Mouse (Mus musculus) bone marrow, adult 2 months (tissue): ENCODE results near the gene Hnrnpa0. TPM values are rescaled to one million over a fixed set of nuclear protein-coding genes. Genes with fewer than 3 reads are reported as not detected.
"Not testable (repeated sequence)": the region's sequence is repeated elsewhere in the genome, so short reads cannot be mapped to it uniquely, and the experiment has no call there.

ENCODE experiments used
- H3K27ac ChIP-seq: fragments of 200-500 bp; 2 replicates; pipeline ENCODE4 v1.5.1; 2012; ENCODE audit warnings: low read depth, mild to moderate bottlenecking, control low read depth, inconsistent platforms, low read length; ENCODE audit not compliant: control insufficient read depth, poor library complexity, insufficient read depth
- H3K4me1 ChIP-seq: fragments of 200-500 bp; 2 replicates; pipeline ENCODE4 v1.6.1; 2011; ENCODE audit warnings: low read length; ENCODE audit not compliant: control insufficient read depth, insufficient read depth
- H3K4me3 ChIP-seq: fragments of 200-500 bp; replicated peaks from 2 replicates; pipeline ENCODE3; 2011; ENCODE audit warnings: mild to moderate bottlenecking, low read depth, low read length, control low read depth; ENCODE audit not compliant: control insufficient read depth
- CTCF ChIP-seq: fragments of 200-500 bp; IDR thresholded peaks from 2 replicates; pipeline ENCODE4 v1.5.1; 2011; ENCODE audit warnings: low read length, control low read depth; ENCODE audit not compliant: control insufficient read depth, insufficient read depth
- POLR2A ChIP-seq: fragments of 200-500 bp; IDR thresholded peaks from 2 replicates; pipeline ENCODE4 v1.6.1; 2011; ENCODE audit warnings: low read depth, mild to moderate bottlenecking, control low read depth, low read length, borderline replicate concordance; ENCODE audit not compliant: control insufficient read depth
- WGBS: fragments of 180-500 bp; shearing (Covaris S2); methylation state at CpG from one replicate; pipeline ENCODE4 v1.1.7; 2018; 5-methylcytosine and 5-hydroxymethylcytosine counted together
- polyA plus RNA-seq: library from polyadenylated mRNA; stranded (reverse); fragments of >200 nt; gene quantifications from 2 replicates; pipeline ENCODE4 v1.2.4, GENCODE M21; 2011; ENCODE audit warnings: low replicate concordance; ENCODE audit not compliant: missing spikeins, insufficient read depth, insufficient read length

The Hnrnpa0 gene
- polyA plus RNA-seq, 1 experiment, result 58.4 TPM

GRCm38 (mm10) chr13:58157036-58157435 is 28.7 kb upstream of the Hnrnpa0 start:
- WGBS, result 15% methylated on average over 8 of the region's 8 CpGs
- no peak for TF ChIP-seq POLR2A
- TF ChIP-seq CTCF, result no peak
- H3K27ac ChIP-seq, result no peak overlapping the region
- H3K4me1 ChIP-seq, result no peaks in the 10 kb centered on the region
- peak overlapping the region; percentile 76 for H3K4me3 ChIP-seq

DNA sequence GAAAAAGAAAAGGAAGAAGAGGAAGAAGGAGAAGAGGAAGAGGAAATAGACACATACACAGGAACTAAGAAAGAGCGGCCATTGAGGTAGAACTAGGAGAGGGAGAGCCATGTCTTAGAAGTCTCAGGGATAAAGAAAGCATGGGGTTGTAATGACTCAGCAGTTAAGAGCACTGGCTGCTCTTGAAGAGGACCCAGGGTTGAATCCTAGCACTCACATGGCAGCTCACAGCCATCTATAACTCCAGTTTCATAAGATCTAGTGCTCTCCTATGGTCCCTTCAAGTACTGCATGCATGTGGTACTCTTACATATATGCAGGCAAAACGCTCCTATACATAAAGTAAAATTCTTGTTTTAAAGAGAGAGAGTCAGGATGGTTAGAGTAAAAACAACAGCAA is 27.7 kb upstream of the Hnrnpa0 start:
- H3K4me3 ChIP-seq, result no peak overlapping the region
- WGBS, result 66% methylated on average over 2 of the region's 2 CpGs
- H3K4me1 ChIP-seq, result no peaks in the 10 kb centered on the region
- TF ChIP-seq POLR2A (no peak), CTCF (no peak)
- H3K27ac ChIP-seq, result no peak overlapping the region

DNA sequence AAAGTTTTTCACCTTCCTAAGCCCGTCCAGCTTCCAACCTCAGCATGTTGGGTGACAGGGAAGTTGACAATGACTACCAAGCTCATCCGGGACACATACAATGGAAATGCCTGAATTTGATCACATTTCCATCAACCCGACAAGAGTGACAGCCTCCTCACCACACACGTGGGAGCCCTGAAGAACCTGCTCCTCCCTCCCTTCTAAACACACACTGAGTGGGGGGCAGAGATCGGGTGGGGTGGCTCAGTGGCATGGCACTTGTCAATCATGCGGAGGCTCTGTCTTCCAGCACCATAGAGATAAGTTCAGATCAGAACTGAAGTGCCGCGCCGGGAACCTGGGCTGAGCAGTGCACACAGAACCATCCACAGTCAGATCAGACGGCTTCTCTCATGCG is 22.1 kb upstream of the Hnrnpa0 start:
- 76% methylated on average over 11 of the region's 11 CpGs for WGBS
- H3K4me3 ChIP-seq, result no peak overlapping the region
- no peak overlapping the region for H3K27ac ChIP-seq
- no peaks in the 10 kb centered on the region for H3K4me1 ChIP-seq
- no peak for TF ChIP-seq POLR2A
- no peak for TF ChIP-seq CTCF

- H3K4me3 ChIP-seq, result no peak overlapping the region
- H3K27ac ChIP-seq, result no peak overlapping the region
- no peaks in the 10 kb centered on the region for H3K4me1 ChIP-seq
- WGBS, result 86% methylated on average over 3 of the region's 3 CpGs
- TF ChIP-seq CTCF (no peak), POLR2A (no peak)
These were observed 21.3 kb upstream of the Hnrnpa0 start for GRCm38 (mm10) chr13:58149629-58150028.

DNA sequence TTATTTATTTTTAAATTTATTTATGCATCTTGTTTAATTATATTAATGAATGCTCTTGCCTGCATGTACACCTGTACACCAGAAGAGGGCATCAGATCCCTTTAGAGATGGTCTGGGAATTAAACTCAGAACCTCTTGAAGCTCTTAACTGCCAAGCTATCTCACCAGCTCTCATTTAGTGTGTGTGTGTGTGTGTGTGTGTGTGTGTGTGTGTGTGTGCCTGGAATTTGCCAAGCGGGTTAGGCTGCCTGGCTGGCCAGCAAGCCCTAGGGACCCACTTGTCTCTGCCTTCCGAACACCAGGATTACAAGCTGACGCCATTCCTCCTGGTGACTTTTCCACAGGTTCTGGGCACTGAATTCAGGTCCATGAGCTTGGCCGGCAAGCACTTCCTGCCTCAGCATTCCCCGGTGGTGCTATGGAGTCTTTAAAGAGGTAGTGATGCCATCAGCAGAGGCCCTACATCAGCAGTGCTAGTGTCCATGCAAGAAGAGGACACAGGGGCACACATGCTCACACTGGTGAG is 20.7 kb upstream of the Hnrnpa0 start:
- no peak for TF ChIP-seq CTCF
- no peak for TF ChIP-seq POLR2A
- 47% methylated on average over 5 of the region's 5 CpGs for WGBS
- Histone ChIP-seq H3K4me3 (no peak overlapping the region), H3K27ac (no peak overlapping the region), H3K4me1 (no peaks in the 10 kb centered on the region)

DNA sequence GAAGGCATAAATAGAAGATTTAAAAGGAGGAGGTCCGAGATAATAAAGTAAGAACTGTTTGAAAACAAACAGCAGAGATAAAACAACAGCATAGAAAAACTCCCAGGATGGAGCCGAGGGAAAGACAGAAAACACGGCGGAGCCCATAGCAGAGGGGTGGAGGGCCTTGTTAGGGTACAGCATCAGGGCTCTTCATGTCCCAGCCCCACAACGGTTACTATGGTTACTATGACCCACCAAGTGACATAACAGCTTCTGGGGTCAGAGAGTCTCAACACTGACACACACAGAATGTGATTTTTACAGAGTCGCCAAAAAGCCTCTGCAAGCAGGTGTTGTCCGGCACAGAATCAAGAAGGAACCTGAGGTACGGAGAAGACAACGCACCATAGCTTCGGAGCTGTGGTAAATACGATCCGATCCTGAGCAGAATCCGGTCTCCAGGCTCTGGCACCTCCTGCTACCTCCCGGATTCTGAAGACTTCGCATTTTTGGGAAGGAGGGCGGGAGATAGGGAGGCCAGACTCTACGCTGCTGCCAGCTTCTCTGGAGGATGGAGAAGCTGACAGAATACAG is 20.0 kb upstream of the Hnrnpa0 start:
- TF ChIP-seq POLR2A (no peak), CTCF (no peak)
- no peaks in the 10 kb centered on the region for H3K4me1 ChIP-seq
- H3K4me3 ChIP-seq, result peak overlapping the region; percentile 33
- WGBS, result 3% methylated on average over 17 of the region's 17 CpGs
- no peak overlapping the region for H3K27ac ChIP-seq

DNA sequence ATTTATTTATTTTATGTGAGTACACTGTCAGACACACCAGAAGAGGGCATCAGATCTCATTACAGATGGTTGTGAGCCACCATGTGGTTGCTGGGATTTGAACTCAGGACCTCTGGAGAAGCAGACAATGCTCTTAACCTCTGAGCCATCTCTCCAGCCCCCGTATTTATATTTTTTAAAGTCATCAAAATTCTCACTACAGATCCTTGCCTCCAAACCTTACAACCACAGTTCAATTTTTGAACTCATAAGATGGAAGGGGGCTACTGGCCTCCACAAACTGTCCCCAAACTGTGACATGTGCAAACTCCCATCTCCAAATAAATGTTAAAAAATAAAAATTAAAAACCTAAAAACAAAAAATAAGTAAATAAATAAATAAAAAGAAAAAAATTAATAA is 19.4 kb upstream of the Hnrnpa0 start:
- no peaks in the 10 kb centered on the region for H3K4me1 ChIP-seq
- 75% methylated on average over 1 of the region's 1 CpGs for WGBS
- no peak for TF ChIP-seq POLR2A
- TF ChIP-seq CTCF, result no peak
- H3K27ac ChIP-seq, result no peak overlapping the region
- no peak overlapping the region for H3K4me3 ChIP-seq

DNA sequence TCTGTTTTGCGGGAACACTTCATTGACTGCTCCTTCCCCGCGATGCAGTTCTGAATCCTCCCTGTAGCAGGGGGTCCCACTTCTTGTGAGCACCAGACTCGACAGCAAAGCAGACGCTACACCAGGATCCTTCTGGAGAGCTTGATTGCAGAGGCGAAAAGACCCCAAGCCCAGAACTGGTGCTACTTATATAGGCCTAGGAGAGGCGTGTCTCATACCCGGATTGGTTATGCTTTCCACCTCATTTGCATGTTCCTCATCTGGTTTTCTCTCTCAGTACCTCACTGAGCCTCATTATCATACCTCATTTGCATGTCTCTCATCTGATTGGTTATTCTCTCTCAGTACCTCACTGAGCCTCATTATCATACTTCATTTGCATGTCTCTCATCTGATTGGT is 18.2 kb upstream of the Hnrnpa0 start:
- H3K27ac ChIP-seq, H3K4me3 ChIP-seq, H3K4me1 ChIP-seq: not testable (repeated sequence)
- 94% methylated on average over 8 of the region's 8 CpGs for WGBS

GRCm38 (mm10) chr13:58131692-58132091 is 3.3 kb upstream of the Hnrnpa0 start:
- 91% methylated on average over 3 of the region's 3 CpGs for WGBS
- no peak for TF ChIP-seq POLR2A
- no peak; the same call in 1 of the 2 replicates for TF ChIP-seq CTCF

More at GRCm38 (mm10) chr13:58131692-58132091, 3.3 kb upstream of the Hnrnpa0 start:
- no peak overlapping the region for H3K27ac ChIP-seq
- H3K4me3 ChIP-seq, result no peak overlapping the region
- H3K4me1 ChIP-seq, result 0 out of 2 replicates have a peak, but pooled peaks cover 1% of the 10 kb centered on the region
